Mouse (Mus musculus): Measurements from ENCODE around the gene Slc25a30.

Gene Slc25a30

GRCm38 (mm10) chr14:75741904-75742303, 44.9 kb downstream of the Slc25a30 start:
- DNase-seq (ENCODE audit: low read depth): no peak

- peak; percentile 29 for DNase-seq (ENCODE audit: low read depth)
These were observed 51.2 kb downstream of the Slc25a30 start for GRCm38 (mm10) chr14:75735597-75735996.

GRCm38 (mm10) chr14:75732631-75733030, 54.2 kb downstream of the Slc25a30 start:
- no peak for DNase-seq (ENCODE audit: low read depth)

GRCm38 (mm10) chr14:75731361-75731760, 55.5 kb downstream of the Slc25a30 start:
- no peak for DNase-seq (ENCODE audit: low read depth)

- no peak for DNase-seq (ENCODE audit: low read depth)
These were observed 58.7 kb downstream of the Slc25a30 start for GRCm38 (mm10) chr14:75728111-75728510.

- peak; percentile 77 for DNase-seq (ENCODE audit: low read depth)
These were observed 59.8 kb downstream of the Slc25a30 start for GRCm38 (mm10) chr14:75727046-75727445.

- DNase-seq (ENCODE audit: low read depth): no peak
These were observed 64.0 kb downstream of the Slc25a30 start for GRCm38 (mm10) chr14:75722816-75723215.

- DNase-seq (ENCODE audit: low read depth): peak; percentile 76
These were observed 64.8 kb downstream of the Slc25a30 start for GRCm38 (mm10) chr14:75721977-75722563.

- DNase-seq (ENCODE audit: low read depth): no peak
These were observed 66.7 kb downstream of the Slc25a30 start for GRCm38 (mm10) chr14:75720121-75720520.

- no peak for DNase-seq (ENCODE audit: low read depth)
These were observed 70.4 kb downstream of the Slc25a30 start for GRCm38 (mm10) chr14:75716410-75716809.

- DNase-seq (ENCODE audit: low read depth): peak; percentile 18
These were observed 73.2 kb downstream of the Slc25a30 start for GRCm38 (mm10) chr14:75713661-75714060.

GRCm38 (mm10) chr14:75712687-75713086, 74.2 kb downstream of the Slc25a30 start:
- DNase-seq (ENCODE audit: low read depth): no peak

- no peak for DNase-seq (ENCODE audit: low read depth)
These were observed 75.1 kb downstream of the Slc25a30 start for GRCm38 (mm10) chr14:75711731-75712130.

All from 416B (cell line).